Mouse (Mus musculus): ENCODE measurements around the gene Sh3d21.

GRCm38 (mm10) chr4:126202303-126203181 lies 39.3 kb upstream of the Sh3d21 start, which contains the start of gene Thrap3:
- TF ChIP-seq CTCF (IDR thresholded peaks at IDR 0.05; ENCODE audit: control insufficient read depth, insufficient read depth, low read length) (no peak), POLR2A (IDR thresholded peaks at IDR 0.05; ENCODE audit: borderline replicate concordance, control insufficient read depth, low read depth, low read length) (peak; percentile 77)
